Mouse (Mus musculus) limb, embryonic 11.5 days (tissue): ENCODE data around the gene Cpvl. TPM values are rescaled to one million over a fixed set of nuclear protein-coding genes. Genes with fewer than 3 reads are reported as not detected.

ENCODE experiments used
- ATAC-seq: fragments of 200-750 bp; cut with Nextera tagmentation; 2 replicates; pipeline ENCODE4 v1.8.0; 2017; ENCODE audit warnings: low read depth; ENCODE audit not compliant: insufficient number of reproducible peaks, low FRiP score, low TSS enrichment
- DNase-seq: peaks from one replicate; pipeline ENCODE4 v3.0.0-alpha.2; 2015; ENCODE audit warnings: low spot score
- H3K27ac ChIP-seq: fragments of 300-500 bp; sonication (generic); replicated peaks from 2 replicates; pipeline ENCODE4 v1.5.1; 2014; ENCODE audit warnings: low read depth, mild to moderate bottlenecking, low read length
- H3K27me3 ChIP-seq: fragments of 300-500 bp; sonication (generic); 2 replicates; pipeline ENCODE4 v1.6.1; 2014; ENCODE audit warnings: mild to moderate bottlenecking, low read length, mixed read lengths; ENCODE audit not compliant: control insufficient read depth, insufficient read depth
- H3K36me3 ChIP-seq: fragments of 300-500 bp; sonication (generic); 2 replicates; pipeline ENCODE4 v1.6.1; 2014; ENCODE audit warnings: mild to moderate bottlenecking, low read length, moderate library complexity, mixed read lengths; ENCODE audit not compliant: control insufficient read depth, insufficient read depth
- H3K4me1 ChIP-seq: fragments of 300-500 bp; sonication (generic); 2 replicates; pipeline ENCODE4 v1.6.1; 2014; ENCODE audit warnings: low read length, mixed read lengths; ENCODE audit not compliant: control insufficient read depth, insufficient read depth
- H3K4me2 ChIP-seq: fragments of 300-500 bp; sonication (generic); 2 replicates; pipeline ENCODE4 v1.6.1; 2014; ENCODE audit warnings: low read depth, mild to moderate bottlenecking, moderate library complexity; ENCODE audit not compliant: severe bottlenecking
- H3K4me3 ChIP-seq: fragments of 300-500 bp; sonication (generic); 2 replicates; pipeline ENCODE4 v1.5.1; 2014; ENCODE audit warnings: low read depth, low read length
- H3K9ac ChIP-seq: fragments of 300-500 bp; sonication (generic); 2 replicates; pipeline ENCODE4 v1.6.1; 2014; ENCODE audit warnings: mild to moderate bottlenecking, low read length
- H3K9me3 ChIP-seq: fragments of 300-500 bp; sonication (generic); 2 replicates; pipeline ENCODE4 v1.6.1; 2016; ENCODE audit warnings: low read length; ENCODE audit not compliant: control insufficient read depth
- WGBS: fragments of 180-500 bp; shearing (Covaris S2); extraction: QIAGEN DNeasy Blood & Tissue Kit; methylation state at CpG from one replicate; pipeline ENCODE4 v1.1.7; 2014; 5-methylcytosine and 5-hydroxymethylcytosine counted together
- polyA plus RNA-seq: library from polyadenylated mRNA; unstranded; fragments of >200 nt; fragmentation: Nextera tagmentation; extraction: Ambion mirVana; gene quantifications from 2 replicates; pipeline ENCODE4 v1.2.1, GENCODE M21; 2014

Gene Cpvl
- polyA plus RNA-seq, 1 experiment from 2014 or later = 0.25 TPM

DNA sequence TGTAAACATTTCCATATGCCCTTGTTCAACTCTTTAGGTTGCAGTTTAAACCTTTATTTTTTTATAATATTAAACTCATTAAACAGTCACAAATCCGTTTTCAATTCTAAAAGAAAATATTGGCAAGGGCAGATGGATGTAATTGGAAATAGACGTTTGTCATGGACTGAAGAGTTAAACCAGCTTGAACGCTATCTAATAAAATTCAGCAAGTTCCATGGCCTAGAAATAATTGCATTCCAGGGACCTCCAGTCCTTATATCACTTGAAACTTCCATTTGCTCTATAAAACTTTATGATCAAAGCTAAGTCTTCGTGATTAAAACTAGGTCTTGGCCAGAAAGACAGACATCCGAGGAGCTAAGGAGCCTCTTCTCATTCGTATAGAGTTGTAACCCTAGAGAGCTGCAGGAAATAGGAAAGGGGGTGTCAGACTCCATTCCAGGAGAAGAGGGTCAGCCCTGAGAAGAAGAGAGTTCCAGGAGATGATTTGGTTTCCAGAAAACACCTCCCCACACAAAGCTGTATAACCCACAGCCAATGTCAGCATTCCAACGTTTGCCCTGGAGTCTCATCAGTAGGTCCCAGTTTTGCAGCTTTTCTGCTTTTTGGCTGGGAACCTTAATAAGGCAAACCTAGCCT lies 36.2 kb downstream of the Cpvl start:
- DNase-seq = no peak
- no peaks in the 10 kb centered on the region for H3K36me3 ChIP-seq
- WGBS = 42% methylated on average over 7 of the region's 7 CpGs
- H3K9me3 ChIP-seq = no peaks in the 10 kb centered on the region
- peaks cover 12% of the 10 kb centered on the region for H3K4me1 ChIP-seq
- H3K4me2 ChIP-seq = no peak overlapping the region
- H3K27me3 ChIP-seq = no peaks in the 10 kb centered on the region
- H3K4me3 ChIP-seq = no peak overlapping the region
- no peak overlapping the region for H3K27ac ChIP-seq
- ATAC-seq = no peak
- no peak overlapping the region for H3K9ac ChIP-seq

DNA sequence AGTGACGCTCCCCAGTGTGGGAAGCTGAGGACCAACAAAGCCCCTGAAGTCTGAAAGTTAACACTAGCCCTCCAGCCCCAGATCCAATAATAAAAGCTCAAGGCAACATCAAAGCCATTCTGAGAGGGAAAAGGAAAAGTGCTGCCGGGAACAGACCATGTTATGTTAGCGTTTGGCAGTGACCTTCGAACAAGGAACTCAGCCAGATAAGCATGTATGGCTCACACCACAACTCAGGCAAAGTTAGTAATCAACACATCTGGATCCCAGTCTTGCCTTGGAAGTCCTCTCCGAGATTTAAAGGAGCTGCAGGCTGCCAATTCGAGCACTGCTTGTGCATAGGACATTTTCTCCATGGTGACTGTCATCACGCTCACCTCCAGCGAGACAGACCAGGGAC lies 38.7 kb downstream of the Cpvl start:
- H3K36me3 ChIP-seq = no peaks in the 10 kb centered on the region
- H3K27ac ChIP-seq = no peak overlapping the region
- H3K9ac ChIP-seq = no peak overlapping the region
- no peak for ATAC-seq
- DNase-seq = no peak
- peaks cover 10% of the 10 kb centered on the region for H3K4me1 ChIP-seq
- no peaks in the 10 kb centered on the region for H3K9me3 ChIP-seq
- no peak overlapping the region for H3K4me3 ChIP-seq
- no peak overlapping the region for H3K4me2 ChIP-seq
- 31% methylated on average over 8 of the region's 8 CpGs for WGBS
- no peaks in the 10 kb centered on the region for H3K27me3 ChIP-seq

DNA sequence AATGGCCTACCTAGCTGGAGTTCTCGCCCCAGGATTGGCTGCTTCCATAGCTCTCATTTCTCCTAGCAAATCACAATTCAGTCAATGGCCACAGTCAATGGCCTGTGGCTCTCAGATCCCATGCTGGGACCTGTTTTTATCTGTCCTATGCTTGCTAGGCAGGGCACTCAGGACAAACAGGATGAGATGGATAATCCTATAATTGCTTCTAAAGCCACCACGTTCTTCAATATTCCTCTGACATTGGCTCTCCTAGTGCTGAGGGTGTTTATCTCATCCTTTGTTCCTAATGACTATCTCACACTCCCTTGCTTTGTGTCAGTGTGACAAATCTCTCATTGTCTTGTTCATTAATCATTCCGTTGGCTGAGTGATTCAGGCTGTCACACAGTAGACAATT lies 39.5 kb downstream of the Cpvl start:
- H3K9ac ChIP-seq = no peak overlapping the region
- ATAC-seq = no peak
- H3K27me3 ChIP-seq = no peaks in the 10 kb centered on the region
- no peaks in the 10 kb centered on the region for H3K36me3 ChIP-seq
- no peak overlapping the region for H3K27ac ChIP-seq
- H3K9me3 ChIP-seq = no peaks in the 10 kb centered on the region
- 45% methylated on average over 3 of the region's 3 CpGs for WGBS
- no peak overlapping the region for H3K4me3 ChIP-seq
- DNase-seq = no peak
- no peak overlapping the region for H3K4me2 ChIP-seq
- peaks cover 7% of the 10 kb centered on the region for H3K4me1 ChIP-seq

DNA sequence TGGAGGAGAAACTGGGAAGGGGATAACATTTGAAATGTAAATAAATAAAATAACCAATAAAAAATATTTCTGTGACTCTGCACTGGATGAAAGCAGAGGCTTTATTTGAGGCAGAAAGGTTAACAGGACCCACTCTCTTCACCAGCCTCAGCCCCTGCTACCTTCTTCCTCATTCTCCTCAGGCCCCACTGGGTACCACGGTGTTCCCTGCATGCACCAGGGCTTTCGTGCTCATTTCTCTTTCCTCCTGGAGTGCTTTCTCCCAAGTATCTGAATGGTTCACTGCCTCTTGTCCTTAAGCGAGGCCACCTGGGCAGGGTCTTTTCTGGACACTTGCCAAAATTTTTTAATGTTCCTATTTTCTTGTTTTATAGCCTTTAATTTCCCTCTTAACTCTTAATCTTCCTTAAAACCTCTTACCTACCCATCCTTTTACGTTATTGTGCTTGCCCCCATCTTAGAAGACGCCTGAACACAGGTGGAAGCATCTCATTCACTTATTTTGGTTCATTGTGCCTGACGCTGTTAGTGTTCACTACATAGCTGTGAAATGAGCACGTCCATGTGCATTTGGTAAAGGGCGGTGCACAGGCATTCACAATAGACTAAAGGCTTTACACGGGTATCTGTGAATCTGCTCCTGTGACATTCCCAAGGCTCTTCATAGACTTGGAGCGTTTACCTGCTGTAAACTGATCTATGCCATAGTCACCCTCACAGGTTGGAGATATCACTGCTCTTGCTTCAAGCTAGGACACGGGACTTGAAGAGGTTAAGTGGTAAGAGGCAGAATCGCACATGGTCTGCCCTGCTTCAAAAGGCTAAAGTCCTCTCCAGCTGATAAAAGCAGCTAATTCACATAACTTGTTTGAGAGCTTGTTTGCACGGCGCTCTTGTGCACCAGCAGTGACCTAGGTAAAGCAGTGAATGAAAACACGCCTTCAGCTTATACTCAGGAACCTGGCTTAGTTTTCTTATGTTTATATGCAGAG lies 41.0 kb downstream of the Cpvl start:
- 83% methylated on average over 15 of the region's 15 CpGs for WGBS
- no peak overlapping the region for H3K27ac ChIP-seq
- H3K9ac ChIP-seq = no peak overlapping the region
- no peaks in the 10 kb centered on the region for H3K9me3 ChIP-seq
- H3K27me3 ChIP-seq = no peaks in the 10 kb centered on the region
- H3K4me2 ChIP-seq = no peak overlapping the region
- H3K4me3 ChIP-seq = no peak overlapping the region
- DNase-seq (no peak), ATAC-seq (no peak)
- H3K4me1 ChIP-seq = peaks cover 4% of the 10 kb centered on the region
- H3K36me3 ChIP-seq = no peaks in the 10 kb centered on the region

DNA sequence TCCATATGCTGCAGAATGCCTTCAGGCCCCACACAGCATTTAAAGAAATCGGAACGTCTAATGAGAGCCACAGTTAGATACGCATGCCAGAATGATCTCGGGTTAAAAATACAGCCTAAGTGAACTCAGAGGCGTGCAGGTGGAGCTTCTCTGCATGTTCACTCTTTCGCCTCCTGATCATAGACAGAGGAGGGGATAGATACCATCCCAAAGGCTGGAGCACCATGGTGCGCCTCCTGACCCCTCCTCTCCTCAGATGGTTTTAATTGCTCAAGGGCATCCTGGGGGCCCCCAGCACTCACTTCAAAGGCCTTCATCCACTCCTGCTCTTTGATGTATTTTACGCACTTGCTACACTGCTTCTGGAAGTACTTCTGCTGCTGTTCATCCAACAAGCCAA lies 46.9 kb downstream of the Cpvl start:
- Histone ChIP-seq H3K27me3 (no peaks in the 10 kb centered on the region), H3K27ac (no peak overlapping the region), H3K36me3 (no peaks in the 10 kb centered on the region), H3K4me3 (no peak overlapping the region), H3K4me1 (peaks cover 11% of the 10 kb centered on the region; the same call in 1 of the 2 replicates), H3K9ac (no peak overlapping the region), H3K4me2 (no peak overlapping the region; the same call in 1 of the 2 replicates), H3K9me3 (no peaks in the 10 kb centered on the region)
- peak; percentile 46 for DNase-seq
- ATAC-seq = no peak
- WGBS = 12% methylated on average over 8 of the region's 8 CpGs

DNA sequence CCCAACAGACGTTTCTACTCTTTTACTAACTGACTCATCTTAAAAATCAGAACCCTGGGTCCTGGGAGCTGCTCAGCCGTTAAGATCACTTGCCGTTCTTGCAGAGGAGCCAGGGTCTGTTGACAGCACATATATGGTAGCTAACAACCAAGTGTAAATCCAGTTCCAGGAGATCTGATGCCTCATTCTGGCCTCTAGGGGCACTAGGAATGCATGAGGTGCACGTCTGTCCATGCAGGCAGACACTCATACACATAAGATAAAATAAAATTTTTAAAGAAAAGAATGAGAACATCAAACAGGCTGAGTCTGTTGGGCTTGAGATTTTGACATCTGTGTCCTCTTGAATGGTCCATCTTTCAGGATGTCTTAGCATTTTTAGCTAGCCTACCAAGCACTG lies 48.6 kb downstream of the Cpvl start:
- no peak overlapping the region for H3K27ac ChIP-seq
- DNase-seq (no peak), ATAC-seq (no peak)
- no peaks in the 10 kb centered on the region for H3K9me3 ChIP-seq
- WGBS = 66% methylated on average over 4 of the region's 4 CpGs
- H3K4me2 ChIP-seq = no peak overlapping the region
- H3K4me1 ChIP-seq = peaks cover 11% of the 10 kb centered on the region; the same call in 1 of the 2 replicates
- H3K9ac ChIP-seq = no peak overlapping the region
- H3K27me3 ChIP-seq = no peaks in the 10 kb centered on the region
- no peak overlapping the region for H3K4me3 ChIP-seq
- no peaks in the 10 kb centered on the region for H3K36me3 ChIP-seq

DNA sequence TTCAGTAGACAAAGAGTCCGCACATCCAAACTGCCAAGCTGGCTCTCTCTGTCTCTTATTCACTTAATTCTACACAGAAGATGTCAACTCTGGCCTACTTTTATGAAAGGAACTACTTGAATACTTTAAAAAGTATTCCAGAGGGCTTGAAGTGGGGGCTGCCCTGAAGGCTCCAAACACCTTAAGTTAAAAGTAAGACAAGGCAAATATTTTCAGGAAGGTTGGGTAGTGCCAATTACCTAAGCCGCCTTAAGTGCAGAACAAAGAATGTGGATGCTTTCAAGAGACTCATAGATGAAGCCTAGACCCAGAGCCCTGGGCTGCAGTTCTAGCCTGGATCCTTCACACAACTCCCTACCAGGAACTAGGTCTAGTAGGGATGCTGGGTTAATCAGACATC lies 52.3 kb downstream of the Cpvl start:
- 92% methylated on average over 2 of the region's 2 CpGs for WGBS
- H3K36me3 ChIP-seq = no peaks in the 10 kb centered on the region
- no peaks in the 10 kb centered on the region for H3K9me3 ChIP-seq
- H3K4me3 ChIP-seq = no peak overlapping the region
- DNase-seq = no peak
- H3K27me3 ChIP-seq = no peaks in the 10 kb centered on the region
- H3K9ac ChIP-seq = no peak overlapping the region
- no peak overlapping the region for H3K4me2 ChIP-seq
- no peak for ATAC-seq
- peaks cover 3% of the 10 kb centered on the region; the same call in 1 of the 2 replicates for H3K4me1 ChIP-seq
- no peak overlapping the region for H3K27ac ChIP-seq

DNA sequence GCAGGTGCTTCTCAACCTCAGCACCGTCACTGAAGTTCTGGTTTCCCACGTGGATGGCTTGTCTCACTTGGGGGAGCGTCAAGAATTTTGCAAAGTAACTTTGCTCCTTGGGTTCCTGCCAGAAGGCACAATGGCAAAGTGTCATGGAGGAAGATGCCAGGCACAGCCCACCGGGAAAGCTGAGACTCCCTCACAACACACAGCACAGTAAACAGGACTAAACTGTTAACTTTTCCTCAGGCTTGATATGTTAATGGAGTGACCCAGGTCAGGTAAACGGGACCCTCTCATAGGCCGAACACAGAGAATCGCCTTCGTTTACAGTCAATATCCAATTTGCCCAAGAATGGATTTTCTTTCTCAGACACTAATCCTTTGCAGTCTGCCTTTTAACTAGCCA lies 53.3 kb downstream of the Cpvl start:
- Histone ChIP-seq H3K27ac (no peak overlapping the region), H3K9me3 (no peaks in the 10 kb centered on the region), H3K27me3 (no peaks in the 10 kb centered on the region), H3K4me2 (no peak overlapping the region), H3K9ac (no peak overlapping the region), H3K4me1 (no peaks in the 10 kb centered on the region), H3K4me3 (no peak overlapping the region), H3K36me3 (no peaks in the 10 kb centered on the region)
- WGBS = 65% methylated on average over 8 of the region's 8 CpGs
- DNase-seq (no peak), ATAC-seq (no peak)
